Mouse (Mus musculus): ENCODE results near the gene Ptprk.

DNA sequence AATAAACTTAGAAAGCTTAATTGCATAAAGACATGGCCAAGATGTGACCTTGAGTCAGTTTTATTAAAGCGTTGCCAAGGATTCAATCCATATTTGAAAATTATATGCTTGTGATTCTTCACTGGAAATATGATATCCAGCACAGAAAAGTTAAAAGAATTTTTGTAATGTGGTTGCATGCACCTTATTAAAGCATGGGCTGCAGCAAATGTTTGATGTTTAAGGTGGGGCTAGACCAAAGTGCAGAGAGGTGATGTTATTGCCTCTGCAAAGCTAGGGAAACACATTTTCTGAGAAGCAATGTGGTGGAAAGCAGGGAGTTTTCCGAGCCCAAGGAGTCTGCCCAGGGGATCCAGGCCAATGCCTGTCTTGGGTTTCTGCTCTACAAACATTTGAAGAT is 334.4 kb downstream of the Ptprk start:
- TF ChIP-seq GATA1 (IDR thresholded peaks at IDR 0.05; ENCODE audit: borderline replicate concordance, low read length) = no peak
- no peak for TF ChIP-seq FLI1 (IDR thresholded peaks at IDR 0.05; ENCODE audit: low read length)

Data from megakaryocyte, embryonic 14.5 days (primary cell).